Mouse (Mus musculus) heart, postnatal 0 days (tissue): ENCODE results near the gene Gm2035. TPM values are rescaled to one million over a fixed set of nuclear protein-coding genes. Genes with fewer than 3 reads are reported as not detected.
"Not testable (repeated sequence)": the region's sequence is repeated elsewhere in the genome, so short reads cannot be mapped to it uniquely, and the experiment has no call there.

Experiments
- ATAC-seq: fragments of 200-750 bp; cut with Nextera tagmentation; 2 replicates; pipeline ENCODE4 v1.8.0; 2017; ENCODE audit warnings: low read depth, moderate number of reproducible peaks, moderate library complexity; ENCODE audit not compliant: insufficient read depth
- DNase-seq: peaks from one replicate; pipeline ENCODE4 v3.0.0-alpha.2; 2016; ENCODE audit warnings: low spot score
- H3K27ac ChIP-seq: fragments of 300-500 bp; sonication (generic); 2 replicates; pipeline ENCODE4 v1.5.1; 2014; ENCODE audit warnings: low read depth, mild to moderate bottlenecking
- H3K27me3 ChIP-seq: fragments of 300-500 bp; sonication (generic); 2 replicates; pipeline ENCODE4 v1.6.1; 2014; ENCODE audit warnings: low read length, mixed read lengths; ENCODE audit not compliant: control insufficient read depth, insufficient read depth
- H3K36me3 ChIP-seq: fragments of 300-500 bp; sonication (generic); replicated peaks from 2 replicates; pipeline ENCODE4 v1.6.1; 2014; ENCODE audit warnings: low read length, mixed read lengths; ENCODE audit not compliant: control insufficient read depth, insufficient read depth
- H3K4me1 ChIP-seq: fragments of 300-500 bp; sonication (generic); 2 replicates; pipeline ENCODE4 v1.6.1; 2014; ENCODE audit warnings: antibody characterized with exemption; ENCODE audit not compliant: control insufficient read depth, insufficient read depth
- H3K4me2 ChIP-seq: fragments of 300-500 bp; sonication (generic); 2 replicates; pipeline ENCODE4 v1.6.1; 2014; ENCODE audit warnings: low read depth, mild to moderate bottlenecking, low read length, moderate library complexity
- H3K4me3 ChIP-seq: fragments of 300-500 bp; sonication (generic); 2 replicates; pipeline ENCODE4 v1.5.1; 2014; ENCODE audit warnings: low read depth, low read length
- H3K9ac ChIP-seq: fragments of 300-500 bp; sonication (generic); replicated peaks from 2 replicates; pipeline ENCODE4 v1.6.1; 2014; ENCODE audit warnings: low read depth, low read length, mixed read lengths
- H3K9me3 ChIP-seq: fragments of 300-500 bp; sonication (generic); replicated peaks from 2 replicates; pipeline ENCODE4 v1.6.1; 2016; ENCODE audit warnings: low read length; ENCODE audit not compliant: control insufficient read depth
- WGBS: fragments of 180-500 bp; shearing (Covaris S2); extraction: QIAGEN DNeasy Blood & Tissue Kit; methylation state at CpG from one replicate; pipeline ENCODE4 v1.1.7; 2014; 5-methylcytosine and 5-hydroxymethylcytosine counted together
- polyA plus RNA-seq: library from polyadenylated mRNA; unstranded; fragments of >200 nt; fragmentation: Nextera tagmentation; extraction: Ambion mirVana; gene quantifications from 2 replicates; pipeline ENCODE4 v1.2.1, GENCODE M21; 2015
- total RNA-seq: library from RNA; depleted of rRNA; stranded (reverse); fragments of >200 nt; gene quantifications from 2 replicates; pipeline ENCODE4 v1.2.3, GENCODE M21; 2014; ENCODE audit warnings: low replicate concordance; rRNA removed

Gm2035 gene
- total RNA-seq (not detected in 2 replicates), polyA plus RNA-seq (not detected in 2 replicates)

DNA sequence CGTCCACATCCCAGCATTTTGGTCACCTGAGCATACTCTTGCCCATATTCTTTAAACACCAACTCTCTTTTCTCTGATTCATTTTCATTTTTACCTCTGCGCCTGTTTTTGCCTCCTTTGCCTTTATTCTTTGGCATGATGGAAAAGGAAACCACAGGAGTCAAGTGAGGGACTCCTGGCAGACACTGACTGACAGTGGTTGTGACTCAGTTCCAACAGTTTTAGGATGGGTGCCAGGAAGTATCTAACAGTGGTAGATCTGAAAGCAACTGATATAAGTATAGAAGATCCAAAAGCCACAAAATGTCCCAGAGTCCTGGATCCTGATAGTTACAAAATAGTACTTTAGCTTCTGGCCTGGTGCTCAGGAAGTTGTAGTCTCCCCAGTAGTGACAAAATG is at the start of gene Gm2035:
Gene Gm2035 (minus strand): TSS at position 137 of the 400 bp plus-strand sequence.
- not testable (repeated sequence) for ATAC-seq, H3K27ac ChIP-seq, H3K4me2 ChIP-seq, H3K4me1 ChIP-seq, H3K4me3 ChIP-seq, H3K9ac ChIP-seq, DNase-seq, H3K27me3 ChIP-seq, H3K9me3 ChIP-seq, H3K36me3 ChIP-seq
- WGBS = 67% methylated on average over 2 of the region's 2 CpGs

DNA sequence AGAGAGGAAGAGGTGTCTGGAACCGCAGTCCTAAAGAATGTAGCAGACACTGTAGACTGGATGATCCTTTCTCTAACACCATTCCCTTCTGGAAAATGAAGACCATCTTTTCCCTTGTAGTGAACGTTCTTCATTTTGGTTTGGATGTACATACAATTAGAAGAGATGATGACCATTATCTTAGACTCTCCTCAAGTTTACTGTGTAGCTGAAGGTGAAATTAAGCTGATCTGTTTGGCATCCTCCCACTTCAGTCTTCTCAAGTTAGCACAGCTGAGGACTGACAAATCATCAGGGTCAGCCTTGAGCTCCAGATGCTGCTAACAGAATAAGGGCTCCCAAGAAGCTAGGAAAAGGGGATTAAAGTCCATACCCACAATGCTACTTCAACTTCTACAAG is 34.1 kb upstream of the Gm2035 start, which contains the start of gene Gm2042:
Gene Gm2042 (plus strand): TSS at position 301 of the 400 bp plus-strand sequence.
- H3K27me3 ChIP-seq, H3K9ac ChIP-seq, ATAC-seq, H3K36me3 ChIP-seq, H3K4me3 ChIP-seq, DNase-seq, H3K4me2 ChIP-seq, H3K9me3 ChIP-seq, H3K4me1 ChIP-seq, H3K27ac ChIP-seq: not testable (repeated sequence)
- WGBS = 71% methylated on average over 2 of the region's 2 CpGs

DNA sequence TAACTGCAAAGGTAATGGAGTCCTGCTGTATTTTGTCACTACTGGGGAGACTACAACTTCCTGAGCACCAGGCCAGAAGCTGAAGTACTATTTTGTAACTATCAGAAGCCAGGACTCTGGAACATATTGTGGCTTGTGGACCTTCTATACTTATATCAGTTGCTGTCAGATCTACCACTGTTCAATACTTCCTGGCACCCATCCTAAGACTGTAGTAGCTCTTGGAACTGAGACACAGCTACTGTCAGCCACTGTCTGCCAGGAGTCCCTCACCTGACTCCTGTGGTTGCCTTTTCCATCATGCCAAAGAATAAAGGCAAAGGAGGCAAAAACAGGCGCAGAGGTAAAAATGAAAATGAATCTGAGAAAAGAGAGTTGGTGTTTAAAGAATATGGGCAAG is 24.6 kb downstream of the Gm2035 start, which contains the start of gene Gm2022:
Gene Gm2022 (plus strand): TSS at position 301 of the 400 bp plus-strand sequence.
- not testable (repeated sequence) for H3K27ac ChIP-seq, H3K4me1 ChIP-seq, ATAC-seq, DNase-seq, H3K36me3 ChIP-seq, H3K9ac ChIP-seq, H3K9me3 ChIP-seq, H3K4me2 ChIP-seq, H3K4me3 ChIP-seq, H3K27me3 ChIP-seq
- WGBS = 73% methylated on average over 1 of the region's 1 CpGs

DNA sequence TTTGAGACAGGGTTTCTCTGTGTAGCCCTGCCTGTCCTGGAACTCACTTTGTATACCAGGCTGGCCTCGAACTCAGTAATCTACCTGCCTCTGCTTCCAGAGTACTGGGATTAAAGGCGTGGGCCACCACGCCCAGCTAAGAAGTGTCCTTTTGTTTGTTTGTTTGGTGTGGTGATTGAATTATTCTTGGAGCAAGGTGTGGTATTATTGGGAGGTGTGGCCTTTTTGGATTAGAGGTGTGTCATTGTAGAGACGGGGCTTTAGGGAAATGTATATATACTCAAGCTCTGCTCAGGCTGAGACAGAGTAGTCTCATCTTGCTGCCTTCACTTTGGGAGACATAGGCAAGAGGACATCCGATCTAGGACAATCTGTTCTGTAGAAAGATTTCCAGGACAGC is 45.9 kb downstream of the Gm2035 start, which contains the start of gene Gm2016:
Gene Gm2016 (plus strand): TSS at position 301 of the 400 bp plus-strand sequence.
- H3K4me2 ChIP-seq, ATAC-seq, H3K9me3 ChIP-seq, H3K4me1 ChIP-seq, H3K27me3 ChIP-seq, H3K4me3 ChIP-seq, H3K36me3 ChIP-seq, H3K27ac ChIP-seq, H3K9ac ChIP-seq, DNase-seq: not testable (repeated sequence)
- 74% methylated on average over 5 of the region's 5 CpGs for WGBS

Other genes with a start within 250 kb of the Gm2035 start
- not detected in 2 replicates for gene Gm21319, start 144.1 kb downstream of the Gm2035 start, total RNA-seq
- not detected in 2 replicates for gene Gm21319, start 144.1 kb downstream of the Gm2035 start, polyA plus RNA-seq
- gene Gm21936, start 124.3 kb downstream of the Gm2035 start, total RNA-seq = not detected in 2 replicates
- gene Gm21936, start 124.3 kb downstream of the Gm2035 start, polyA plus RNA-seq = not detected in 2 replicates
- gene BB287469, start 103.3 kb downstream of the Gm2035 start, total RNA-seq = not detected in 2 replicates
- not detected in 2 replicates for gene BB287469, start 103.3 kb downstream of the Gm2035 start, polyA plus RNA-seq
- not detected in 2 replicates for gene Gm2001, start 77.5 kb downstream of the Gm2035 start, total RNA-seq
- gene Gm2001, start 77.5 kb downstream of the Gm2035 start, polyA plus RNA-seq = not detected in 2 replicates
- not detected in 2 replicates for gene Gm2016, start 45.8 kb downstream of the Gm2035 start, total RNA-seq
- gene Gm2016, start 45.8 kb downstream of the Gm2035 start, polyA plus RNA-seq = not detected in 2 replicates
- gene Gm2022, start 24.5 kb downstream of the Gm2035 start, total RNA-seq = not detected in 2 replicates
- not detected in 2 replicates for gene Gm2022, start 24.5 kb downstream of the Gm2035 start, polyA plus RNA-seq
- gene Gm2042, start 34.2 kb upstream of the Gm2035 start, total RNA-seq = not detected in 2 replicates
- not detected in 2 replicates for gene Gm2042, start 34.2 kb upstream of the Gm2035 start, polyA plus RNA-seq
- gene Gm2075, start 92.0 kb upstream of the Gm2035 start, total RNA-seq = not detected in 2 replicates
- not detected in 2 replicates for gene Gm2075, start 92.0 kb upstream of the Gm2035 start, polyA plus RNA-seq
- not detected in 2 replicates for gene Gm6803, start 98.9 kb upstream of the Gm2035 start, total RNA-seq
- gene Gm6803, start 98.9 kb upstream of the Gm2035 start, polyA plus RNA-seq = not detected in 2 replicates
- not detected in 2 replicates for gene Gm2056, start 107.1 kb upstream of the Gm2035 start, total RNA-seq
- gene Gm2056, start 107.1 kb upstream of the Gm2035 start, polyA plus RNA-seq = not detected in 2 replicates
- not detected in 2 replicates for gene Gm16368, start 163.8 kb upstream of the Gm2035 start, total RNA-seq
- gene Gm16368, start 163.8 kb upstream of the Gm2035 start, polyA plus RNA-seq = not detected in 2 replicates